Mouse (Mus musculus): ENCODE measurements around the gene Borcs5.

The Borcs5 gene

DNA sequence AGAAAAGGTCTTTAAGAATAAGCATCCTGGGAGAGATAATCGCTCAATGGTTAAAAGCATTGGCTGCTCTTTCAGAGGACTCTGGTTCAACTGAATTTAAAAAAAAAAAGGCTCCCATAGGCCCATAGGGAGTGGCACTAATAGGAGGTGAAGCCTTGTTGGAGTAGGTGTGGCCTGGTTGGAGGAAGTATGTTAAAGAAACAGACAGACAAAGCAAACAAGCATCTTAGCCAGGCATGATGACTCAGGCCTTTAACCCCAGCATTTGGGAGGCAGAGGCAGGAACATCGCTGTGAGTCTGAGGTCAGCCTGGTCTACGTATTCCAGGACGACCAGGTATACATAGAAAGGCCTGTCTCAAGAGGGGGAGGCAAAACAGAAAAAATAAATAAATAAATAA lies 114.1 kb downstream of the Borcs5 start:
- Histone ChIP-seq H3K4me1 (replicated peaks; ENCODE audit: low read depth, low read length) (peaks cover 36% of the 10 kb centered on the region), H3K4me3 (replicated peaks; ENCODE audit: low read length) (no peak overlapping the region), H3K27me3 (ENCODE audit: insufficient read depth, low read length) (no peaks in the 10 kb centered on the region), H3K9me3 (ENCODE audit: low read length) (no peaks in the 10 kb centered on the region), H3K36me3 (ENCODE audit: insufficient read depth, low read length) (peaks cover 20% of the 10 kb centered on the region)
- TF ChIP-seq POU5F1 (IDR thresholded peaks at IDR 0.05; ENCODE audit: borderline replicate concordance, low read length), result no peak
- no peak for TF ChIP-seq CTCF (conservative IDR thresholded peaks at IDR 0.05; ENCODE audit: low read length)
- no peak for TF ChIP-seq NANOG (IDR thresholded peaks at IDR 0.05; ENCODE audit: borderline replicate concordance, low read length)

DNA sequence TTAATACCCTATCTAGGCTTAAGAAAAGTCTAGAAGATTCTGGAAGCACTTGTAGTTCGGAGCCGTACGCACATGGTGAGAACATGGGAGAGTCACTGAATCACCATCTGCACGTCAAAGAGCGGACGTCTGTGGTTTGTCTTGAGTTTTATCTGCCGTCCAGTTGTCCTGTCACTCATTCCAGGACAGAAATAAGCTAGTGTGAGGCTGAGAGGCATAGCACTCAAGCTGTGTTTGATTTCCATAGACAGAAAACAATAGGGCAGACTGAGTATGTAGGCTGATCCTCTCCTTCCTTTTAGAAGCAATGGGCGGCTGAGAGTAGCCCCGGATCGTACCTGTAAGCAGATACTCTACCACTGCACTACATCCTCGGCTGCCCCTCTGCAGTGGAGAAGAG lies 114.5 kb downstream of the Borcs5 start:
- H3K27me3 ChIP-seq (ENCODE audit: insufficient read depth, low read length), result no peaks in the 10 kb centered on the region
- no peak overlapping the region for H3K4me3 ChIP-seq (replicated peaks; ENCODE audit: low read length)
- TF ChIP-seq CTCF (conservative IDR thresholded peaks at IDR 0.05; ENCODE audit: low read length) (no peak), NANOG (IDR thresholded peaks at IDR 0.05; ENCODE audit: borderline replicate concordance, low read length) (no peak), POU5F1 (IDR thresholded peaks at IDR 0.05; ENCODE audit: borderline replicate concordance, low read length) (no peak)
- peaks cover 36% of the 10 kb centered on the region for H3K4me1 ChIP-seq (replicated peaks; ENCODE audit: low read depth, low read length)
- no peaks in the 10 kb centered on the region for H3K9me3 ChIP-seq (ENCODE audit: low read length)
- H3K36me3 ChIP-seq (ENCODE audit: insufficient read depth, low read length), result peaks cover 23% of the 10 kb centered on the region

DNA sequence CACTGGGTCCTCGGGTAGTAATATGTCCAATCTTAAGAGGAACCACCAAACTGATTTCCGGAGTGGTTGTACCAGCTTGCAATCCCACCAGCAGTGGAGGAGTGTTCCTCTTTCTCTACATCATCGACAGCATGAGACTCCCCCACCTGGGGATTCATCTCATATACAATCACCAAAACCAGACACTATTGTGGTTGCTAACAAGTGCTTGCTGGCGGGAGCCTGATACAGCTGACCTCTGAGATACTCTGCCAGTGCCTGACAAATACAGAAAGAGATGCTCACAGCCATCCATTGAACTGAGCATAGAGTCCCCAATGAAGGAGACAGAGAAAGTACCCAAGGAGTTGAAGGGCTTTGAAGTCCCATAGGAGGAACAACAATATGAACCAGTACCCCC lies 116.7 kb downstream of the Borcs5 start:
- H3K4me3 ChIP-seq (replicated peaks; ENCODE audit: low read length), result no peak overlapping the region
- no peaks in the 10 kb centered on the region for H3K27me3 ChIP-seq (ENCODE audit: insufficient read depth, low read length)
- no peaks in the 10 kb centered on the region for H3K9me3 ChIP-seq (ENCODE audit: low read length)
- peaks cover 35% of the 10 kb centered on the region for H3K4me1 ChIP-seq (replicated peaks; ENCODE audit: low read depth, low read length)
- TF ChIP-seq NANOG (IDR thresholded peaks at IDR 0.05; ENCODE audit: borderline replicate concordance, low read length), result no peak
- no peak for TF ChIP-seq CTCF (conservative IDR thresholded peaks at IDR 0.05; ENCODE audit: low read length)
- no peak for TF ChIP-seq POU5F1 (IDR thresholded peaks at IDR 0.05; ENCODE audit: borderline replicate concordance, low read length)
- H3K36me3 ChIP-seq (ENCODE audit: insufficient read depth, low read length), result peaks cover 25% of the 10 kb centered on the region

Data from E14TG2a.4 (cell line).